In the genomic region with DNA sequence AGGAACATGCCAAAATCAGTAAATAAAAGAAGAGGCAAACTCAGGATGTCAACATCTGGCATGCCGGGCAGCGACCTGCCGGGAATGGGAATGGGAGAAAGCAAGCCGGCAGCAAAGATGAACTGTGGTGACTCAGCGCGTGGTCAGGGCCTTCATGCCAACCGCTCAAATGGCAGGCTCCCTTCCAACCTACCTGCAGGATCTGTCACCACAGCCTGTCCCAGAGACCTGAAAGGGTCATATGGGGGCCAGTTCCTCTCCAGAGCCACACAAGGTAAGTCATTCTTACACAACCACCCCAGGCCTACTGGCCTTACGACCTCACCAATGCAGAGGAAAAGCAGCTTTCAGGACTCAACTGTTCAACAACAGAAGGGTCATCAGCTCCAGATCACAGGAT, we compare ENCODE assay signal across 19 mouse cellular contexts.
DNase-seq lines count a peak whose midpoint lies in the region; ATAC-seq lines count a peak whose summit lies in the region.
"Had no signal": no experiment of that assay in that cellular context is flagged by ENCODE, and none has a peak within 500 bp of the region (broad histone marks: within the 10 kb centered on the region; RNA-seq: fewer than 3 reads in every experiment).

No protein-coding gene starts in this region.

- no peak for ATAC-seq in forebrain, embryonic 12.5 days (ENCODE audit: low FRiP score)
- peak; percentile 53; the same call in 1 of the 2 replicates for ATAC-seq in liver, embryonic 15.5 days (ENCODE audit: insufficient read depth)
- no peak for ATAC-seq in inflammation-experienced regulatory T-cells, adult 6 months
- ATAC-seq in frontal cortex, adult (ENCODE audit: low TSS enrichment) = no peak
- ATAC-seq: activated CD4-positive, CD25-positive, alpha-beta regulatory T cell, adult 4 months had no signal

- no peak for DNase-seq in forebrain, embryonic 10.5 days (ENCODE audit: extremely low spot score, low spot score)
- DNase-seq in liver = no peak
- DNase-seq in adrenal gland, postnatal 36 days = peak; percentile 46 to 70
- DNase-seq: cerebellum, adult 9-11 months; gastrocnemius, postnatal 36 days; kidney, adult 9 months; kidney, postnatal 14 days; layer of hippocampus, postnatal 36 days; lung, adult 18-20 months; lung, postnatal 10 days; right cerebral cortex, postnatal 14 days had no signal

- no peaks in the 10 kb centered on the region for H3K9me3 ChIP-seq in forebrain, embryonic 10.5 days
- H3K9me3 ChIP-seq in forebrain, embryonic 12.5 days = no peaks in the 10 kb centered on the region
- no peaks in the 10 kb centered on the region for H3K9me3 ChIP-seq in liver, embryonic 15.5 days (replicated peaks)
- H3K9me3 ChIP-seq: hindbrain, embryonic 15.5 days; intestine, embryonic 15.5 days; midbrain, embryonic 10.5 days had no signal

- H3K4me3 ChIP-seq in forebrain, embryonic 10.5 days = no peak overlapping the region
- H3K4me3 ChIP-seq in forebrain, embryonic 12.5 days (replicated peaks) = no peak overlapping the region
- H3K4me3 ChIP-seq in liver, embryonic 15.5 days (replicated peaks) = no peak overlapping the region
- H3K4me3 ChIP-seq: hindbrain, embryonic 15.5 days; intestine, embryonic 15.5 days; midbrain, embryonic 10.5 days had no signal

- H3K4me2 ChIP-seq in forebrain, embryonic 12.5 days = no peak overlapping the region
- H3K4me2 ChIP-seq in liver, embryonic 15.5 days = no peak overlapping the region
- H3K4me2 ChIP-seq: hindbrain, embryonic 15.5 days had no signal

- WGBS in forebrain, embryonic 10.5 days = 92% methylated on average over 8 of the region's 8 CpGs
- WGBS in forebrain, embryonic 12.5 days = 95% methylated on average over 8 of the region's 8 CpGs
- WGBS in liver, embryonic 15.5 days (ENCODE audit: insufficient replicate concordance) = 71% methylated on average over 8 of the region's 8 CpGs

- H3K36me3 ChIP-seq in forebrain, embryonic 10.5 days (replicated peaks) = no peaks in the 10 kb centered on the region
- no peaks in the 10 kb centered on the region for H3K36me3 ChIP-seq in forebrain, embryonic 12.5 days (replicated peaks)
- no peaks in the 10 kb centered on the region for H3K36me3 ChIP-seq in liver, embryonic 15.5 days (replicated peaks)
- H3K36me3 ChIP-seq: hindbrain, embryonic 15.5 days; intestine, embryonic 15.5 days; midbrain, embryonic 10.5 days had no signal

- no peaks in the 10 kb centered on the region for H3K27me3 ChIP-seq in forebrain, embryonic 10.5 days (ENCODE audit: poor library complexity, severe bottlenecking)
- no peaks in the 10 kb centered on the region for H3K27me3 ChIP-seq in forebrain, embryonic 12.5 days
- no peaks in the 10 kb centered on the region for H3K27me3 ChIP-seq in liver, embryonic 15.5 days
- H3K27me3 ChIP-seq: hindbrain, embryonic 15.5 days; intestine, embryonic 15.5 days had no signal

- H3K9ac ChIP-seq in forebrain, embryonic 12.5 days = no peak overlapping the region
- H3K9ac ChIP-seq in liver, embryonic 15.5 days = no peak overlapping the region
- H3K9ac ChIP-seq: hindbrain, embryonic 15.5 days; intestine, embryonic 15.5 days had no signal

- H3K4me1 ChIP-seq in forebrain, embryonic 10.5 days = peaks cover 45% of the 10 kb centered on the region
- H3K4me1 ChIP-seq in forebrain, embryonic 12.5 days = peaks cover 7% of the 10 kb centered on the region; the same call in 1 of the 2 replicates
- peaks cover 13% of the 10 kb centered on the region for H3K4me1 ChIP-seq in liver, embryonic 15.5 days (replicated peaks)

- 0 out of 2 replicates have a peak overlapping the region, but pooled peaks have one; percentile 20 for H3K27ac ChIP-seq in forebrain, embryonic 10.5 days
- no peak overlapping the region for H3K27ac ChIP-seq in forebrain, embryonic 12.5 days
- peak overlapping the region; percentile 52; the same call in 1 of the 2 replicates for H3K27ac ChIP-seq in liver, embryonic 15.5 days (replicated peaks)
- H3K27ac ChIP-seq: hindbrain, embryonic 15.5 days; intestine, embryonic 15.5 days; midbrain, embryonic 10.5 days had no signal

Comparison
In these comparisons a context has a peak if more than half of its experiments do, and no peak if none do; other contexts are left out.
1. DNase-seq: peak in adrenal gland, postnatal 36 days (2 of 2); none in forebrain, embryonic 10.5 days (single experiment) and liver (single experiment).